Mouse (Mus musculus) heart, adult 2 months (tissue): ENCODE measurements around the gene Copa.

ENCODE experiments used
- CTCF ChIP-seq: fragments of 200-600 bp; IDR thresholded peaks from 2 replicates; pipeline ENCODE4 v1.8.1; 2022; ENCODE audit warnings: antibody characterized with exemption, mild to moderate bottlenecking, moderate library complexity
- POLR2A ChIP-seq: fragments of 200-500 bp; IDR thresholded peaks from 2 replicates; pipeline ENCODE4 v1.6.1; 2011; ENCODE audit warnings: mild to moderate bottlenecking, low read depth, low read length, control low read depth; ENCODE audit not compliant: insufficient read depth

GRCm38 (mm10) chr1:172129780-172130179 is 47.5 kb downstream of the Copa start:
- TF ChIP-seq POLR2A (no peak), CTCF (no peak)
